Mouse (Mus musculus) gastrocnemius, postnatal 36 days (tissue): ENCODE results near the gene Med16. TPM values are rescaled to one million over a fixed set of nuclear protein-coding genes. Genes with fewer than 3 reads are reported as not detected.

Experiments
- DNase-seq, 2 experiments: peaks; one replicate each; pipeline ENCODE4 v3.0.0; 2022
- intact Hi-C: fragments of 180-260 bp; cut with DNase I; formaldehyde crosslinking; loops from one replicate; pipeline ENCODE4 v1.15.1; 2025
- long read RNA-seq, 2 experiments: library from polyadenylated mRNA; stranded (forward); transcript quantifications; one replicate each; pipeline ENCODE4 v2.0.0; 2021
- total RNA-seq, 2 experiments: library from RNA; stranded (reverse); gene quantifications; 2 replicates each; pipeline ENCODE4 v1.2.3; 2021

Gene Med16
- 10 to 100 TPM; 27.5 to 35.3 TPM for total RNA-seq
- long read RNA-seq, experiment 1, transcript Med16-204 (15 exons, 2,950 nt) = major isoform, 15 of 30 reads
- long read RNA-seq, experiment 1, partial matches to known transcripts = 11 of 30 reads
- long read RNA-seq, experiment 1, other reads (novel, unspliced or antisense) = 2 of 30 reads
- long read RNA-seq, experiment 2, transcript Med16-204 (15 exons, 2,950 nt) = major isoform, 21 of 40 reads
- long read RNA-seq, experiment 2, partial matches to known transcripts = 13 of 40 reads
- long read RNA-seq, experiment 2, other reads (novel, unspliced or antisense) = 5 of 40 reads

DNA sequence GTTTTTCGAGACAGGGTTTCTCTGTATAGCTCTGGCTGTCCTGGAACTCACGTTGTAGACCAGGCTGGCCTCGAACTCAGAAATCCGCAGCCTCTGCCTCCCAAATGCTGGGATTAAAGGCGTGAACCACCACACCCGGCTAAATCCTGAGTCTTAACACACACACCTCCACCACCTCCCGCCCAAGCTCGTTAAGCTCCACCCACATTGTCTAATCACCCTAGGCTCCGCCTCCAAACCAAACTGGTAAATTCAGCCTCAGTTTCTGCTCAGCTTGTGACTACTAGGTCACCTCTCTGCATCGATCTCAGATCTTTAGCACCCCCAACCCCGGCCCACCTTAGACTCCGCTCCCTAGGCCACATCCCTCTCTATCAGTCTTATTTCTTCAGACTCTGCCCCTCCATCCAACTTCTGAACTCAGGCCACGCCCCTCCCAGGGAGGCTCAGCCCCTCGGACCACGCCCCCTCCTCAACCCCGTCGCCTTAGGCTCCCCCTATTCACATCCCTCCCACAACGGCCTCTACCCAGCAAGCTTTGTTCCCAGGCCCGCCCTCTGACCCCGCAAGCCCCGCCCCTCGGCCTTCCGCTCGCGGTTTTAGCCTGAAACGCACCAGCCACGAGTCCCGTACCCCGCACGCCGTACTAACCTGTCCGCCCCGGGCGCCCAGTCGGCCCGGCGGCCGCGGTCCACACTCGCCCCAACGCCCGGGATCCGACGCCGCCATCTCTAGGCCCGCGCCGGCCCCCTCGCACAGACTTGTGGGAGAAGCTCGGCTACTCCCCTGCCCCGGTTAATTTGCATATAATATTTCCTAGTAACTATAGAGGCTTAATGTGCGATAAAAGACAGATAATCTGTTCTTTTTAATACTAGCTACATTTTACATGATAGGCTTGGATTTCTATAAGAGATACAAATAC, at the start of gene Med16:
Gene Med16 (minus strand): TSS at position 757 of the 925 bp plus-strand sequence.
- peak; percentile 95 to 97 for DNase-seq
- intact Hi-C loops = no loop called here

DNA sequence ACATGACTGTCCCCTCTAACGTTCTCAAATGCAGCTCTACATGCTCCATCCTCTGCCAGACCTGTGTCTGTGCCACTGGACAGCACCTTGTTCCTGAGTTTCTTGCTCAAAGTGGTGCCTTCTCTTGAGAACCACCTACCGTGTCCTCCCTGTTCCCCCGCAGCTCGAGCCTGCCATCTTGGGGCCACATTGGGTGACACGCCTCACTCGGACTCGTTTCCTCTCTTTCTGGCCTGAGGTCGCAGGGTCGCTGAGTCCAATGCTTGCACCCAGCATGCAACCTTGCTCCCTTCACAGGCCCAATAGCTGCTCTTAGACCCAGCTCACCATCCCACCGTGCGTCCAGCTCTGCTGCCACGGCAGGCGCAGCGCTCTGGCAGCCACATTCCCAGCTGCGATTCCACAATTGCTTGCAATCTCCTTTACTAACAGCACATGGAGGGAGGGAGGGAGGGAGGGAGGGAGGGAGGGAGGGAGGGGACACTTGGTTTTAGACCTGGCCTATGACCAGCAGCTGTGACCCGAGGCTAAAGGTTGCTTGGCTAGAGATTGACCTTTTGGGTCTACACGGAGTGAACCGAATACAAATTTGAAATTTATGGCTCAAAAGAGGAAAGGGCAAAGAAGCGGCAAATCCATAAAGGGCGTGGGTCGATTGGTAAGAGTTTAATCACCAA, 49.6 kb upstream of the Med16 start:
- intact Hi-C loops = loop anchor here (1.0 kb wide), 1 partner anchor 33 kb away; no protein-coding TSS in a partner anchor
- peak; percentile 70 to 77 for DNase-seq

DNA sequence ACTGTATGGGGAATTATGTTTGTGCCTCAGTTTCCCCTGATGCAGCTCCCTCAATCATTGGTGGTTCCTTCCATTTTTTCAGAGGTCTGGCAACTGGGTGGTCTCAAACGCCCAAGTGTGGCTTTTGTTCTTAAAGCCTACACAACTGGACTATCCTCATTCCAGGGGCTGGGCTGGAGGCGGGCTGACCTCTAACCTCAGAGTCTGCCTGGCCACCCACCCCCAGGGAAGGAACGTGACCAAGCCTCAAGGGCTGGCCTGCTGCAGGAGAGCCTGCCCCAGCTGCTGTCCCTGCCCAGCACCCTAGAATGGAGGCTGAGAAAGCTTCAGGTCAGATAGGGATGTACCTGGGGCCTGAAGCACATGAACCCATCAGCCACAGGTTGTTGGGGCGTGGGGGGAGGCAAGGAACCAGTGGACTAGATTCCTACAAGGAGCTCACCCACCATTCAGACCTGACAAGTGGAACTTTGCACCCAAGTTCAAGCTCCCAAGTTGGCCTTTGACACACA, 48.0 kb upstream of the Med16 start:
- intact Hi-C loops = loop anchor here (2.0 kb wide), 1 partner anchor 66 kb away; the partner anchor contains the start of gene Cfd
- DNase-seq = no peak

- no peak for DNase-seq
- intact Hi-C loops = loop anchor here (2.0 kb wide), 2 partner anchors 29 to 65 kb away; partner anchors contain the start of genes Arid3a and Cfd
Observed at GRCm38 (mm10) chr10:79955691-79956090, 47.0 kb upstream of the Med16 start.

- DNase-seq = peak in 1 of 2 experiments; percentile 17
- intact Hi-C loops = loop anchor here (2.0 to 5.0 kb wide), 2 partner anchors 27 to 117 kb away; partner anchors contain the start of gene Arid3a
Observed at GRCm38 (mm10) chr10:79953946-79954345, 45.2 kb upstream of the Med16 start.

- no peak for DNase-seq
- intact Hi-C loops = loop anchor here (5.0 kb wide), 1 partner anchor 113 kb away; no protein-coding TSS in a partner anchor
Observed at GRCm38 (mm10) chr10:79950661-79951060, 41.9 kb upstream of the Med16 start.

- intact Hi-C loops = loop anchor here (5.0 kb wide), 1 partner anchor 113 kb away; no protein-coding TSS in a partner anchor
Observed at GRCm38 (mm10) chr10:79949873-79950272, 41.1 kb upstream of the Med16 start.

GRCm38 (mm10) chr10:79947502-79947901, 38.8 kb upstream of the Med16 start:
- DNase-seq = no peak
- intact Hi-C loops = no loop called here

More at GRCm38 (mm10) chr10:79949873-79950272, 41.1 kb upstream of the Med16 start:
- DNase-seq = no peak

GRCm38 (mm10) chr10:79946752-79947322, 38.1 kb upstream of the Med16 start:
- no peak for DNase-seq

GRCm38 (mm10) chr10:79945507-79946234, 36.9 kb upstream of the Med16 start:
- intact Hi-C loops = no loop called here
- DNase-seq = no peak

More at GRCm38 (mm10) chr10:79946752-79947322, 38.1 kb upstream of the Med16 start:
- intact Hi-C loops = no loop called here

DNA sequence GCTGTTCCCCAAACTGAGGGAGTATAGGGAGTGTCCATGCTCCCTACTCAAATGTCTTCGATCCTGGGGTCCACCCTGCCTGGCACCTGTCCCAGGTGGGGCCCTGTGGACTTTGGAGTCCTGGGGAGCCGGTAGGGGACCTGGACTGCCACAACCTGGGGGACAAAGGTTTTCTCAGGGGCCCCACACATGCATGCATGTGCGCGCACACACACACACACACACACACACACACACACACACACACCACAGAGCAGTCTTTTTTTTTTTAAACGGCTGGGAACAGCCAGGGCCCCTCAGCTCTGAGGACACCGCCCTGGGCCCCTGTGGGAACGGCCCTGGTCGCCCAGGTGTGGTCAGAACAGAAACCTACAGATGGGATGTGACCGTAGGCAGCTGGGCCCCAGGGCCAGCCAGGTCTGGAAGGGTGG, 34.8 kb upstream of the Med16 start:
- intact Hi-C loops = no loop called here
- no peak for DNase-seq

DNA sequence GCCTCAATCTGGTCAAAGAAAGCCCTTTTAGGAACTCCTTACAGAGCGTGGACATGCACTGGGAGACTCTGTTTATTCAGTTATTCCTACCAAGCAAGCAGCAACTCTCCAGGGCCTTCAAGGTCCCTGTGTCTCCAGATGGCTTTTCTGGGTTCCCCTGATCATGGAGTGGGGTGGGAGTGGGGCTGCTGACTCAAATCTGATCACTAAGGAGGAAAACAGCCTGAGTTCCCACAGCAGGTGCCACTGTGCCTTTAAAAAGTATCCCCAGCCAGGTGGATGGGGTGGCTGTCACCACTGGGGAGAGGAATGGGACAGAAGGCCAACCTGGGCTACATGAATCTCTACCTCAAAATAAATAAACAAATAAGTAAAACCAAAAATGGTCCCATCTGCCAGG, 34.3 kb upstream of the Med16 start:
- DNase-seq = no peak
- intact Hi-C loops = no loop called here

- intact Hi-C loops = no loop called here
- no peak for DNase-seq
Observed at GRCm38 (mm10) chr10:79940749-79941148, 32.0 kb upstream of the Med16 start.

GRCm38 (mm10) chr10:79937775-79938526, 29.2 kb upstream of the Med16 start:
- intact Hi-C loops = no loop called here

GRCm38 (mm10) chr10:79936911-79937441, 28.3 kb upstream of the Med16 start:
- peak; percentile 54 to 56 for DNase-seq
- intact Hi-C loops = no loop called here

More at GRCm38 (mm10) chr10:79937775-79938526, 29.2 kb upstream of the Med16 start:
- no peak for DNase-seq

DNA sequence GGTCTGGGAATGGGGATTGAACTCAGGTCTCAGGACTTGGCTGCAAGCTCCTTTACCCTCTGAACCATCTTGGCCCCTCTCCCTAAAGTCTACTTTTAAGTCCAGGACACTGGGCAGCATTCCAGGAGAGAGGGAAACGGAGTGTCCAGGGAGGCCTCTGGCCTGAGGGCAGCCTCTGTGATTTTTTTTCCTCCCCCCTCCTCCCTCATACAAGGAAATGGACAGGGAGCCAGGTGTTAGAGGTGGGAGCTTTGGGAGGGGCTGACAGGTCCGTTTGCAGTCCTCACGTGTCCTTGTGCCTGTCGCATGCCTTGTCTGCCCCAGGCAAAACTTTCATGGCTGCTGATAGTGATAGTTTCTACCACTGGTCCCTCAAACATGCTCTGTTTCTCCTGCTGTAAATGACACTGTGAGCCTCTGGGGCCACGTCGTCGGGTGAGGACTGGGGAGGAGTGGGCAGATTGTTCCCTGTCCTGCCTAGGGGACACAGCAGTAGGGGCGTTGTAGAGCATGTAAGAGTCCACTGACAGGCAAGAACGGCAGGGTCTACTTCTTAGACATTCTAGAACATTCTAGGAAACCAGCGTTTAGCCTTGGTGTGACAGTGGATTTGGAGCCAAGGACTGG, 27.7 kb upstream of the Med16 start:
- intact Hi-C loops = no loop called here
- no peak for DNase-seq

DNA sequence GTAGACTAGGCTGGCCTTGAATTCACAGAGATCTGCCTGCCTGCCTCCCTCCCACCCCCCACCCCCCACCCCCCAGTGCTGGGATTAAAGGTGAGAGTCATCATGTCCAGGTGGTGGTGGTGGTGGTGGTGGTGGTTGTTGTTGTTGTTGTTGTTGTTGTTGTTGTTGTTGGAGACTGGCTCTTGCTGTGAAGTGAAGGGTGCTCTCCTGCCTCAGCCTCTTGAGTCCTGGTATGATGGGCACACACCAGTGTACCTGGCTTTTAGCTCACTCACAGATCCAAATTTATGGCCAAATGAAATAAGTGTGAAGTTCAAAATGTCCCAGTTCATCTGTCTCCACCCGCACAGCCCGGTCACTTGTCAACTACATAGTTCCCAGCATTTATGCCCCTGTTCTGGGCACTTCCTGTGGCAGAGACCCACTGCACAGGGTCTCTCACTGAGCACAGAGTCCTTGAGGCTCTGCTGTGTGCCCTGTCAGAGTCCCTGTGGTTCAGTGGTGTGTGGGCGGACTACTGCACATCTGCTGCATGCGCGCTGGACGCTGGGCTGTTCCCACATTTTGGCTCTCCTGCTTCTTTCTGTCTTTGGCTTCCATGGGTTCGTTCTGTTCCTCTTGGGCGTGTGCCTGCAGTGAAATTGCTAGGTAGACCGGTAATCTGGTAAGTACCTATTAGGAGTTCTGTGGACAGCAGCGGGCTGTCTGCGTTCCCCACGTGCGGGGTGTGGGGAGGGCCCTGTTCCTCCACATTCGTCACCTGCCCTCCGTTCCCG, 26.3 kb upstream of the Med16 start:
- DNase-seq = no peak
- intact Hi-C loops = no loop called here
